Mouse (Mus musculus) CH12F3 (cell line): ENCODE data around the gene Vmn2r100.

Source experiments
- in situ Hi-C: fragments of 300-500 bp; cut with MboI; formaldehyde crosslinking; loops from 2 replicates; pipeline ENCODE4 v1.14.3; 2020; ENCODE audit warnings: low sequenced_read_pairs

Gene Vmn2r100

GRCm38 (mm10) chr17:19504432-19504831 is at the start of gene Vmn2r100:
Gene Vmn2r100, plus strand, starts transcription at chr17:19504732.
- in situ Hi-C loops, result no loop called here

GRCm38 (mm10) chr17:19482866-19483265 is 21.7 kb upstream of the Vmn2r100 start:
- in situ Hi-C loops, result no loop called here

DNA sequence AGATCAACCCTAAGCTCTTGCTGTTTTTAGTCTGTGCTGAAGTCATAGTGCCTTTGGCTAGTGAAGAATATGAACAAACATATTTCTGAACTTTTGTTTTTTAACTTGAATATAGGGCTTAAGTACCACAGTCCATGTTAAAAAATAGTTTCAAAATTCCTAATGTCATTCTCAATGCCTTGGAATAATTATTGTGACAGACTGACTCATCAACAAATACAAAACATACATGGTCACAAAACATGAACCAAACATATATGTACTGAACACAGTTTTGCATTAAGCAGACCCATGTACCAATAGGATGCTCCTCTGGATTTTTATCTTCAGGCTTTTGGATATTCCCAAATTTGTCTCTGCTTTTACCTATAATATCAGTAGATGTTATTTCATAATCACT is 72.4 kb downstream of the Vmn2r100 start, which contains the start of gene Vmn2r101:
Gene Vmn2r101 (plus strand): TSS at position 301 of the 400 bp plus-strand sequence.
- in situ Hi-C loops, result no loop called here
